ENCODE assay signal across 26 mouse cellular contexts in genomic region chr10:105364480-105364879, GRCm38 (mm10).
"Had no signal": no experiment of that assay in that cellular context is flagged by ENCODE, and none has a peak within 500 bp of the region (broad histone marks: within the 10 kb centered on the region; RNA-seq: fewer than 3 reads in every experiment).

No protein-coding gene starts in this region.

- DNase-seq: gastrocnemius, postnatal 10 days; gastrocnemius, postnatal 36 days; heart, adult 18-20 months; heart, postnatal 10 days; heart, postnatal 4 days; kidney, adult 11 months; kidney, adult 2 months; kidney, adult 9 months; kidney, postnatal 14 days; kidney, postnatal 36 days; layer of hippocampus, adult 9-11 months; left cerebral cortex, postnatal 4 days; lung, adult 18-20 months had no signal

- H3K9me3 ChIP-seq: heart, embryonic 10.5 days; heart, embryonic 12.5 days; hindbrain, embryonic 10.5 days; hindbrain, embryonic 13.5 days; hindbrain, embryonic 15.5 days; kidney, embryonic 15.5 days; limb, embryonic 13.5 days; limb, embryonic 15.5 days; liver, embryonic 12.5 days had no signal

- H3K36me3 ChIP-seq: heart, embryonic 10.5 days; heart, embryonic 12.5 days; hindbrain, embryonic 13.5 days; hindbrain, embryonic 15.5 days; limb, embryonic 15.5 days; liver, embryonic 12.5 days had no signal

- ATAC-seq: hindbrain, postnatal 0 days; intestine, embryonic 16.5 days; liver, embryonic 12.5 days had no signal

- H3K4me2 ChIP-seq: heart, embryonic 12.5 days; hindbrain, embryonic 13.5 days; hindbrain, embryonic 15.5 days; kidney, embryonic 15.5 days; limb, embryonic 13.5 days; limb, embryonic 15.5 days; liver, embryonic 12.5 days had no signal

- H3K4me3 ChIP-seq: heart, embryonic 10.5 days; heart, embryonic 12.5 days; hindbrain, embryonic 10.5 days; hindbrain, embryonic 13.5 days; hindbrain, embryonic 15.5 days; kidney, embryonic 15.5 days; limb, embryonic 13.5 days; limb, embryonic 15.5 days; liver, embryonic 12.5 days had no signal

- H3K9ac ChIP-seq: heart, embryonic 12.5 days; hindbrain, embryonic 13.5 days; hindbrain, embryonic 15.5 days; kidney, embryonic 15.5 days; limb, embryonic 13.5 days; limb, embryonic 15.5 days; liver, embryonic 12.5 days; liver, embryonic 14.5 days had no signal

- H3K27me3 ChIP-seq: heart, embryonic 12.5 days; hindbrain, embryonic 13.5 days; hindbrain, embryonic 15.5 days; kidney, embryonic 15.5 days; limb, embryonic 13.5 days; limb, embryonic 15.5 days; liver, embryonic 12.5 days had no signal

- H3K27ac ChIP-seq: heart, embryonic 10.5 days; hindbrain, embryonic 10.5 days; hindbrain, embryonic 13.5 days; hindbrain, embryonic 15.5 days; hindbrain, postnatal 0 days; kidney, embryonic 15.5 days; kidney, postnatal 0 days; limb, embryonic 13.5 days; limb, embryonic 15.5 days; liver, embryonic 12.5 days; liver, embryonic 14.5 days had no signal

- H3K4me1 ChIP-seq: heart, embryonic 10.5 days; hindbrain, embryonic 10.5 days; liver, embryonic 12.5 days had no signal
